Mouse (Mus musculus) embryonic facial prominence, embryonic 14.5 days (tissue): ENCODE data around the gene Slc6a19. TPM values are rescaled to one million over a fixed set of nuclear protein-coding genes. Genes with fewer than 3 reads are reported as not detected.

ENCODE experiments used
- ATAC-seq: fragments of 200-750 bp; cut with Nextera tagmentation; 2 replicates; pipeline ENCODE4 v1.8.0; 2017; ENCODE audit warnings: low read depth, moderate number of reproducible peaks, moderate TSS enrichment
- DNase-seq: peaks from one replicate; pipeline ENCODE4 v3.0.0-alpha.2; 2015; ENCODE audit warnings: low spot score
- H3K27ac ChIP-seq: fragments of 300-500 bp; sonication (generic); replicated peaks from 2 replicates; pipeline ENCODE4 v1.5.1; 2014; ENCODE audit warnings: low read depth, mild to moderate bottlenecking, low read length, moderate library complexity
- H3K27me3 ChIP-seq: fragments of 300-500 bp; sonication (generic); replicated peaks from 2 replicates; pipeline ENCODE4 v1.6.1; 2014; ENCODE audit warnings: low read length; ENCODE audit not compliant: control insufficient read depth, insufficient read depth
- H3K36me3 ChIP-seq: fragments of 300-500 bp; sonication (generic); 2 replicates; pipeline ENCODE4 v1.6.1; 2014; ENCODE audit warnings: low read length, mixed read lengths; ENCODE audit not compliant: control insufficient read depth, insufficient read depth
- H3K4me1 ChIP-seq: fragments of 300-500 bp; sonication (generic); 2 replicates; pipeline ENCODE4 v1.6.1; 2014; ENCODE audit warnings: antibody characterized with exemption, low read length; ENCODE audit not compliant: control insufficient read depth, insufficient read depth
- H3K4me2 ChIP-seq: fragments of 300-500 bp; sonication (generic); 2 replicates; pipeline ENCODE4 v1.6.1; 2014; ENCODE audit warnings: low read depth, mild to moderate bottlenecking, low read length, moderate library complexity, mixed read lengths
- H3K4me3 ChIP-seq: fragments of 300-500 bp; sonication (generic); 2 replicates; pipeline ENCODE4 v1.5.1; 2014; ENCODE audit warnings: low read depth, mild to moderate bottlenecking, low read length
- H3K9ac ChIP-seq: fragments of 300-500 bp; sonication (generic); 2 replicates; pipeline ENCODE4 v1.6.1; 2014; ENCODE audit warnings: low read depth, mild to moderate bottlenecking, low read length, moderate library complexity, mixed read lengths
- H3K9me3 ChIP-seq: fragments of 300-500 bp; sonication (generic); 2 replicates; pipeline ENCODE4 v1.6.1; 2016; ENCODE audit warnings: low read length; ENCODE audit not compliant: control insufficient read depth
- WGBS: fragments of 180-500 bp; shearing (Covaris S2); extraction: QIAGEN DNeasy Blood & Tissue Kit; methylation state at CpG from one replicate; pipeline ENCODE4 v1.1.7; 2014; 5-methylcytosine and 5-hydroxymethylcytosine counted together
- polyA plus RNA-seq: library from polyadenylated mRNA; unstranded; fragments of >200 nt; fragmentation: Nextera tagmentation; extraction: Ambion mirVana; gene quantifications from 2 replicates; pipeline ENCODE4 v1.2.1, GENCODE M21; 2014

The Slc6a19 gene
- polyA plus RNA-seq, 1 experiment from 2014 or later = 0.40 TPM

DNA sequence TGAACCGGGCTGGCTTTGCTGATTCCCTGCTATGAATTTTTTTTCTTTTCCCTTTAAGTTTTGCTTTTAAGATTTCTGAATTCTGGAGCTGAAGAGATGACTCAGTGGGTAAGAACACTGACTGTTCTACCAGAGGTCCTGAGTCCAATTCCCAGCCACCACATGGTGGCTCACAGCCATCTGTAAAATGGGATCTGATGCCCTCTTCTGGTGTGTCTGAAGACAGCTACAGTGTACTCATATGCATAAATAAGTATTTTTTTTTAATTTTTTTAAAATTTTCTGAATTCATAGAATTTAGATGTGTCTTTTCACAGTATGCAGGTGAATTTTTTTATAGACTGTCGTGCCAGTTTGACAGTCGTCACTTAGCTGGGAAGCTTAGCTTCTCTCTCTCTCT is 72.8 kb downstream of the Slc6a19 start:
- no peak overlapping the region for H3K27ac ChIP-seq
- no peak overlapping the region for H3K9ac ChIP-seq
- DNase-seq = no peak
- no peak overlapping the region for H3K4me3 ChIP-seq
- H3K9me3 ChIP-seq = no peaks in the 10 kb centered on the region
- WGBS = 87% methylated on average over 3 of the region's 3 CpGs
- H3K27me3 ChIP-seq = no peaks in the 10 kb centered on the region
- peaks cover 48% of the 10 kb centered on the region for H3K36me3 ChIP-seq
- peaks cover 7% of the 10 kb centered on the region for H3K4me1 ChIP-seq
- no peak for ATAC-seq
- no peak overlapping the region for H3K4me2 ChIP-seq

Other genes starting within 250 kb of the Slc6a19 start
- 39.4 and 43.6 TPM in 2 replicates for gene Lpcat1, start 237.7 kb downstream of the Slc6a19 start, polyA plus RNA-seq
- gene Slc6a3, start 168.1 kb downstream of the Slc6a19 start, polyA plus RNA-seq = 0.17 TPM in 1 of 2 replicates, not detected in the other
- 128 and 134 TPM in 2 replicates for gene Clptm1l, start 100.9 kb downstream of the Slc6a19 start, polyA plus RNA-seq
- gene Tert, start 78.0 kb downstream of the Slc6a19 start, polyA plus RNA-seq = 2.2 and 2.8 TPM in 2 replicates
- gene Slc6a18, start 26.8 kb downstream of the Slc6a19 start, polyA plus RNA-seq = not detected in 2 replicates
- gene Slc12a7, start 28.2 kb upstream of the Slc6a19 start, polyA plus RNA-seq = 16.3 and 19.8 TPM in 2 replicates
- 18.6 and 20.1 TPM in 2 replicates for gene Nkd2, start 142.8 kb upstream of the Slc6a19 start, polyA plus RNA-seq
- 31.1 and 35.9 TPM in 2 replicates for gene Trip13, start 232.9 kb upstream of the Slc6a19 start, polyA plus RNA-seq
- gene Brd9, start 232.9 kb upstream of the Slc6a19 start, polyA plus RNA-seq = 45.0 and 46.4 TPM in 2 replicates